Mouse (Mus musculus): ENCODE results near the gene Cdkal1.

DNA sequence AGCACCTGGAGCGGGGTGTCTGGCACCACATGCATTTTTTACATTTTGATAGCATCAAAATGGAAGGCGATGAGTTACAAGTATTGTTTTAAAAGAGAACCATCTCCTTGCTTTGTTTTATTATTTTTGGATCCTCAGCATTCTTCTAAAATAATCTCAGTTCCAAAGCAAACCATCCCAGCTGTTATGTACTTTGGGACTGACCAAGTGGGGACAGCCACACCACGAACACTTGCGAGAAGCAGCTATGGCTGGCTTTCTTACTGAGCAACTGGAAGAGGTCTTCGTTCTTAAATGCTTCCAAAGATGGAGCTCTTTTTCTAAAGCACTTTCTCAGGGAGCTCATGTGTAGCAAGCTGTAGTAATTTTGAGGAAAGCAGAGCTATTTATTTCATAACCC lies 668.7 kb downstream of the Cdkal1 start:
- TF ChIP-seq CTCF (IDR thresholded peaks at IDR 0.05; ENCODE audit: control insufficient read depth, insufficient read depth, low read length) (no peak), POLR2A (IDR thresholded peaks at IDR 0.05; ENCODE audit: borderline replicate concordance, control insufficient read depth, low read depth, low read length) (no peak)
